Mouse (Mus musculus) effector memory CD4-positive, alpha-beta T cell, adult 5 months (primary cell): Measurements from ENCODE around the gene Aar2. TPM values are rescaled to one million over a fixed set of nuclear protein-coding genes. Genes with fewer than 3 reads are reported as not detected.

Experiments
- polyA plus RNA-seq: library from polyadenylated mRNA; unstranded; fragments of 100-300 nt; shearing (Covaris generic); gene quantifications from one replicate; pipeline ENCODE4 v1.2.1, GENCODE M21; 2017

Aar2 gene
- 28.8 TPM for polyA plus RNA-seq

DNA sequence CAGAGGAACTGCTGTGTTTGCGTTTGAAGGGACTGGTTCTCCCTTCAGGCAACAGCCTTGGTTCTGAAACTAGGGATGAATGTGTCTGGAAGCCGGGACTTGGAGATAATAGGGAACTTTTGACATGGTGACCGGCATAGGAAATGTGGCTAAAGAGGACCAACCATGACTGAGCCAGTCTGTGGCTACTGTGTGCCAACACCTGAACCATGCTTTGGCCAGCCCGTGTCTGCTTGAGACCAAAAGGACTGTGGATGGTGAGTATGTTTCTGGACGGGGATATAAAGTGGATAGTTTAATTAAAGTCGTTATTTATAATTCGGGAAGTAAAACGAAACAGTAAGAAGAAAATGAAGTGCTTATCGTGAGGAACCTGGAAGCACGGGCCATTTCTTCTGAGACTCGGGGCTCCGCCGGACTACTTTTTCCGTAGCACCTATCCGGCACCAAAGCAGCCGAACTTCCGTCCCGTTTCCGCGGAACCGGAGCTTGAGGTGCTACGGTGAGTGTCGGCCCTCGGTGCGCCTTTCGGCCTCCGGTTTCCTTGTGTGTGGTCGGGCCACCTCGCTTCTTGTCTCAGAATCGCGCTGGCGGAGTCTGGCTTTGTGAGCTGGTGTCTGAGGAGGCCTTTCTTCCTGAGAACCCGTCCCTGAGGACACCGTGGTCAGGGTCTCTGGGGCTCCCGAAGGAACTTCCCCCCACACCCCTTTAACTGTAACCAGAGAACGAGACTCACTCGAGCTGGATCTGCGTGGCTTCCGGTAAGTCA lies at the start of gene Aar2:
Gene Aar2, plus strand, starts transcription at position 462 of the 769 bp plus-strand sequence.

DNA sequence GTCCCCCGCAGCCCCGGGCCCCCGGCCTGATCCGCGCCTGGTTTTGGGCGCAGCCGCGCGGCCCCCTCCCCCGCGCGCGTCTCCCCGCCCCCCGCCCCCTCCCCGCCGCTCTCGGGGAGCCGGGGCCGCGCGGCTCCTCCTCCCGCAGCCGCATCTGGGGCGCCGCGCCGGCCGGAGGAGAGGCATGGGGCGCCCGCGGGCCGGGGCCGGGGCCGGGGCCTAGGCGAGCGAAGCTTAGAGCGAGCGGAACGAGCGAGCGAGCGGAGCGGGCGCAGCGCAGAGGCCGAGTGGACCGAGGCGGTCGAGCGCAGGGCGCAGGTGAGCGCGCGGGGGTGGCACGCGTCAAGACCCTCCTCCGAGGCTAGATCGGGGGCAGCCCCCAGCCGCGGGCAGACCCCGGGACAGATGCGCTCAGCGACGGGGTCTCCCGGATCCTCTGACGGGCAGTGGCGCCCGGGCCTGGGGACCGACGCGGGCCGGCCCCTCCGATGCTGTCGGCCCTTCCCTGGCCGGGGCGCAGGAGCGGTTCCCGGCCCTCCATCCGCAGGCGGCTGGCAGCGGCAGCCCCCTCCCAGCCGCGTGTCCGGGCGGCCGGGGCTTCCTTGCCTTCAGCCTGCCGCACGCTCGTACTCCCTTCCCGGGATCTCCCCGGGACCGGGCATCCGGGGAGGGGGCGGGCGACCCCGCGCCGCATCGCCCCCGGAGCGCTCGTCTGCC lies 66.3 kb downstream of the Aar2 start, which contains the start of gene Dlgap4:
Gene Dlgap4, plus strand, starts transcription at position 165 of the 717 bp plus-strand sequence.

Other genes with a start within 250 kb of the Aar2 start
- gene Cnbd2, start 235.3 kb upstream of the Aar2 start, polyA plus RNA-seq = 5.3 TPM
- gene Scand1, start 234.9 kb upstream of the Aar2 start, polyA plus RNA-seq = 74.1 TPM
- gene Epb41l1, start 126.7 kb upstream of the Aar2 start, polyA plus RNA-seq = 0.25 TPM
- 86.9 TPM for gene Dlgap4, start 66.1 kb downstream of the Aar2 start, polyA plus RNA-seq
- gene Myl9, start 227.8 kb downstream of the Aar2 start, polyA plus RNA-seq = not detected